Mouse (Mus musculus): ENCODE data around the gene Rbm39. TPM values are rescaled to one million over a fixed set of nuclear protein-coding genes. Genes with fewer than 3 reads are reported as not detected.
"Not testable (repeated sequence)": the region's sequence is repeated elsewhere in the genome, so short reads cannot be mapped to it uniquely, and the experiment has no call there.

The Rbm39 gene
- total RNA-seq, 2 experiments from 2014 or later = 201 to 205 TPM

DNA sequence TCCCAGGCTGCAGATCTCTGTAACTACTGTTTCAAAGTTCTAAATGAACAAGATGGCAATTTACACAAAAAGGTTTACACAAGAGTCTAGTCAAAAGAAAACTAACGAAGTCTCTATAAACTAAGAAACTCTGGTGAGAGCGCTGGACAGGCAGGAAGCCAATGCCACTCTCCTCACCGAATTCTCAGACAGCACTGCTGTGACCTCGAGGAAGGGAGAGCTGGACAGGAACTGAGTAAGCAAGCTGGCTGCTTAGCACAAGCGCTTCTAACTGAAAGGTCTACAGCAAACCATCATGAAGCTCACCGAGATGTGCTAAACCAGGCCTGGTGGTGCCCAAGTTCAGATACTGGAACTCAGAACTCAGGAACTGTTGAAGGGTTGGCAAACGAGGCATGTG is 9.2 kb upstream of the Rbm39 start:
- intact Hi-C loops (cut with DNase I); DNase-seq: not testable (repeated sequence)

- no peak for DNase-seq
- intact Hi-C loops (cut with DNase I) = loop anchor here (2.0 to 5.0 kb wide), 2 partner anchors 15 to 96 kb away; partner anchors contain the start of gene Phf20
These were observed 1.6 kb upstream of the Rbm39 start for GRCm38 (mm10) chr2:156181592-156181991.

- intact Hi-C loops (cut with DNase I) = loop anchor here (2.0 to 5.0 kb wide), 2 partner anchors 16 to 96 kb away; partner anchors contain the start of gene Phf20
- no peak for DNase-seq
These were observed 969 bp upstream of the Rbm39 start for GRCm38 (mm10) chr2:156180824-156181590.

DNA sequence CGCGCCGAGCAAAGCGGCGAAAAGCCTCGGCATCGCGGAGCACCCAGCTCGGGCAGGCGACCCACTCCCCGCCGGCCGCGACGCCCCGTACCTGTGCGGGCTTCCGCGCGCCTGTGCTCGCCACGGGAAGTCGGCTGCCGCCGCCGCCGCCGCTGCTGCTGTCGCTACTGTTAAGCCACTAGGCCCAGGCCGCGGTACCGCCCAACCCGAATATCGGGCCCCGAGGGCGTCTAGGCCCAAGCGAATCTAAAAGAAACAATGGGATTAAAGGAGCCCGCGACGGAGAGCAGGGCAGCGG is 293 bp downstream of the Rbm39 start:
- no peak for DNase-seq
- intact Hi-C loops (cut with DNase I) = loop anchor here (2.0 to 5.0 kb wide), 3 partner anchors 15 to 98 kb away; partner anchors contain the start of gene Phf20

DNA sequence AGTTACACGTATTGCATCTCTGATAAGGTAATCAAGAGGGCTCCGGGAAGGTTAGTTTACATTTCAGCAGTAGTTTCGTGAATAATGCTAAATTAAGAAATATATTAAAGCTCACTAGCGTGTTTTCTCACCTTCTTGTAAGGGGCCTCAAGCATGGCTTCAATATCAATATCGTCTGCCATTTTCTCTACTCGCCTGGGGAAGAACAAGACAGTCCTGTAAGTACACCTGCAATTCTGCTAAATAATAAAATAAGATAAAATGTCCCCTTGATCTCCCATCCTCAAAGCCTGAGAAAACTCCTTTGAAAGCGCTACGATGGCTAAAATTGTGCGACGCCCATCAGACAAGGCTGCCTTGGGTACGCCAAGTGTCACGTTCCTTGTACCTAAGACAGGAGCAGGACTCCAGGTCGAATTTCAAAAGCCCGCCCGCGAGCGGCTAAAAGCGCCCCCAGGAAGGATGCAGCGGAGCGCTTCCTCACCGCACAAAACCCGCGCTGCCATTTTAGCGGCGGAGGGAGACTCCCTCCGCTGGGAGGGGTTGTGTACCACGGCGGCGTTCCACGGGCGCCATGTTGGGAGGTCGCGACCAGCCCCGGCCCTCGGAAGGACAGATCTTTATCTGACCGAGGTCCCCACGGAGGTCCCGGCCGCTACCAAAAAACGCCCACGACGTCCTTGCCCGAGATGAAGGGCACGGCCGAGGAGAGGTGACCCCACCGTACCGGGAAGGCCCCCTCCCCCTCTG is 817 bp downstream of the Rbm39 start:
- peak; percentile 82 to 85 for DNase-seq
- intact Hi-C loops (cut with DNase I) = loop anchor here (2.0 kb wide), 1 partner anchor 14 kb away; no protein-coding TSS in a partner anchor

DNA sequence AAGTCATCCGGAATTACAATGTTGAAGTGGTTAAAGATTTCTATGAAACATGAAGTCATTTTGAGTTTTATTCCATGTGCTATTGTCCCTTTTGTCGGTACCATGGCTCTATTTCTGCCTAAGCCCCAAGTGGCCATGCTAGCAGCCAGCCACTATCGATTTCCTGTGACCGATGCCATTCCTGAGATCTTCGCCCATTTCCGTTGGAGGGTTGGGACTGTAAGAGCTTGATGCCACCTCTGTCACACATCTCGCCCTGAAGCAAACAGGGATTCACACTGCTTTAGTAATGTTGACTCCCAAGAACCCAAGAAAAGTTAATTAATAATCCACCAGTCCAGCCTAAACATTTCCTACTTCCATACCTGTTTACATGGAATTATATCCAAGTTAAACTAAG is 2.4 kb downstream of the Rbm39 start:
- intact Hi-C loops (cut with DNase I) = loop anchor here (2.0 kb wide), 1 partner anchor 13 kb away; no protein-coding TSS in a partner anchor
- no peak for DNase-seq

DNA sequence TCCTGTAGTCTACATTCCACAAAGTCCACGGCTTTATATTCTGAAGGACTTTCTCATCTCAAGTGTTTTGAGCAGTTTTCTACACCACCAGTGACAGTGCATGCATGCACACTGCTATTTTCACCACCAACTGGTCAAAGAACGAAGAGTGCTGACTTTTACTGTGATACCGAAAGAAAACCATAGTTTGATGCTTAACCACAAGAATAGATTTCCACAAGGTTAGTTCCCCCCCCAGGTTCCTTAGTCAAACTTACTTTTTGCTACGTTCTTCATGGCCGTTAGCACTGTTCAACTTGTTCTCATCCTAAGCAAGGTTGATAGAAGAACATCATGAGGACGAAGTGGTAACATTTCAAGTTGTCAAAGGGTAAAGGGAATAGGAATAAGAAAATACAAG is 3.0 kb downstream of the Rbm39 start:
- no peak for DNase-seq
- intact Hi-C loops (cut with DNase I) = no loop called here

DNA sequence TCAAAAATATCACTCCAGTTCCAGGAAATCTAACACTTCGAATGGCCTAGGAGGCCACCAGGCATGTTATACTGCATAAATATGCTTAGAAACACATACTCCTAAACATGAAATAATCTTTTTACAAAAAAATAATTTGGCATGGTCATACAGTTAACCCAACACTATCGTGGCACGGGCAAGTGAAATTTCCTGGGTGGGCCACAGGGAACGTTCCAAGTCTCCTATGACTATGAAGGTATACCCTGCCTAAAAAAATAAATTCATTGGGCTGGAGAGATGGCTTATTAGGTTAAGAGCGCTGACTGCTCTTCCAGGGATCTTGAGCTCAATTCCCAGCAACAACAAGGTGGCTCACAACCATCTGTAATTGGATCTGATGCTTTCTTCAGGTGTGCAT is 13.5 kb downstream of the Rbm39 start:
- no peak for DNase-seq
- intact Hi-C loops (cut with DNase I) = no loop called here

GRCm38 (mm10) chr2:156165478-156165877 is 14.6 kb downstream of the Rbm39 start:
- intact Hi-C loops (cut with DNase I) = loop anchor here (2.0 kb wide), 1 partner anchor 13 kb away; no protein-coding TSS in a partner anchor
- no peak for DNase-seq

DNA sequence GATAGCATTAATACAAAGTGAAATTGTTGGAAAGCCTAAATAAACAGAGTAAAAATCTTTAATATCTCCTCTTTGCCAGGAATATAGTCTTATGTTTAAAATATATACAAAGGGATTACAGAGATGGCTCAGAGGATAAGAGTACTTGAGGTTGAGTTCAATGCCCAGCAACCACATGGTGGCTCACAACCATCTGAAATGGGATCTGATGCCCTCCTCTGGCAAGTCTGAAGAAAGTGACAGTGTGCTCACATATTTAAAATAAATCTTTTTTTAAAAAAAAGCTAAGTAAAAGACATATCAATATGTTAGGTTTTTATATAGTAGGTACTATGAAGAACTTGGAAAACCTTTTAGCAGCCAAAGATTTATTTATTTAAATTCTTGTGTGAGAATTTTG is 28.5 kb downstream of the Rbm39 start:
- no peak for DNase-seq
- intact Hi-C loops (cut with DNase I) = loop anchor here (5.0 kb wide), 1 partner anchor 126 kb away; no protein-coding TSS in a partner anchor

- intact Hi-C loops (cut with DNase I) = loop anchor here (2.0 kb wide), 2 partner anchors 15 to 27 kb away; no protein-coding TSS in a partner anchor
- DNase-seq = no peak
These were observed 32.6 kb downstream of the Rbm39 start for GRCm38 (mm10) chr2:156147316-156147915.

GRCm38 (mm10) chr2:156146272-156146989 is 33.6 kb downstream of the Rbm39 start:
- intact Hi-C loops (cut with DNase I) = loop anchor here (2.0 kb wide), 2 partner anchors 16 to 28 kb away; no protein-coding TSS in a partner anchor
- no peak for DNase-seq

GRCm38 (mm10) chr2:156145486-156146130 is 34.4 kb downstream of the Rbm39 start:
- intact Hi-C loops (cut with DNase I) = loop anchor here (2.0 kb wide), 2 partner anchors 17 to 29 kb away; no protein-coding TSS in a partner anchor
- no peak for DNase-seq

- DNase-seq = peak; percentile 90 to 93
- intact Hi-C loops (cut with DNase I) = loop anchor here (5.0 kb wide), 1 partner anchor 182 kb away; no protein-coding TSS in a partner anchor
These were observed 35.9 kb downstream of the Rbm39 start, which contains the start of the genes Romo1 and Nfs1 for GRCm38 (mm10) chr2:156143953-156144724. Romo1 (plus strand) TSS chr2:156144039. Nfs1 (minus strand) TSS chr2:156144186.

GRCm38 (mm10) chr2:156143367-156143766 is 36.7 kb downstream of the Rbm39 start:
- intact Hi-C loops (cut with DNase I) = loop anchor here (5.0 kb wide), 1 partner anchor 181 kb away; no protein-coding TSS in a partner anchor
- peak; percentile 6 to 11 for DNase-seq

- intact Hi-C loops (cut with DNase I) = loop anchor here (5.0 kb wide), 1 partner anchor 181 kb away; no protein-coding TSS in a partner anchor
- DNase-seq = no peak
These were observed 37.2 kb downstream of the Rbm39 start for GRCm38 (mm10) chr2:156142820-156143219.

DNA sequence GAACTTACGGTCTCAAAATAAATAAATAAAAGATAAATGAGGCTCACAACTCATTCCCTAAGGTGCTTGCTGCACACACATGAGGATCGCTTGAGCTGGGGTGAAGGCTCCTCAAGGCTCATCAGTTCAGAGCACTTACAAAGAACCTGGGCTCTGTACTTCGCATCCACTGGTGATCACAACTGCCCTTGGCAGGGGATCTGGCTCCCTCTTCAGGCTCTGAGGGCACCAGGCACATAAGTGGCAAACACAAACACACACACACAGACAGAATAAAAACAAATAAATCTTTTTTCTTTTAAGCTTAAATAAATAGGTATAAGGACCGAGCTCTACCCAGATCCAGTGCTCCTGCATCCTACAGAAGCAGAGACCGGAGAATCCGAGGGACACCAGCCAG is 44.3 kb downstream of the Rbm39 start:
- no peak for DNase-seq
- intact Hi-C loops (cut with DNase I) = no loop called here

DNA sequence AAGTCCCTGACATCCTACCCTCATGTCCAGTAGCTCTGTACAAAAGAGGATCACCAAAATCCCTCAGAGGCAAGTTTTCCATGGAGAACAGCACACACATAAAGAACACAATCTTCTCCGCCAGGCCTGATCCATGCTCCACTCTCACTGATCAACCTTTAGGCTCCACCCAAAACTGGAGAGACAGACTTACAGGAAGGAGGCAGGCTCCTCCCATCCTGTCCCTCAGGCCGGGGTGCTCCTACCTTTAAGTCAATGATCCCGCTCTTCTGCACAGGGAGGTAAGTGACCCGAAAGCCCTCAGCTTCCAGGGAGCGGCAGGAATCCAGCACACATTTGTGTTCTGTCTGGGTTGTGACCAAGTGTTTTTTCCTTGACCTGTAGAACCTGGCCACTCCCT is 45.9 kb downstream of the Rbm39 start:
- no peak for DNase-seq
- intact Hi-C loops (cut with DNase I) = loop anchor here (5.0 kb wide), 1 partner anchor 148 kb away; no protein-coding TSS in a partner anchor

All from heart, postnatal 14 days (tissue).